8 mouse cellular contexts compared by ENCODE assay signal in genomic region chr15:89452906-89453864, GRCm38 (mm10). TPM values are rescaled to one million over a fixed set of nuclear protein-coding genes. Genes with fewer than 3 reads are reported as not detected.
DNase-seq lines count a peak whose midpoint lies in the region; ATAC-seq and TF ChIP-seq lines count a peak whose summit lies in the region.

No protein-coding gene starts in this region.

- peak overlapping the region; percentile 81 for H3K4me3 ChIP-seq in E14TG2a.4 (replicated peaks; ENCODE audit: low read length)
- H3K4me3 ChIP-seq in forebrain, embryonic 15.5 days = peak overlapping the region; percentile 93
- H3K4me3 ChIP-seq in hindbrain, embryonic 16.5 days (ENCODE audit: low read length) = peak overlapping the region; percentile 48
- H3K4me3 ChIP-seq in liver, embryonic 12.5 days = peak overlapping the region; percentile 47; the same call in 1 of the 2 replicates
- peak overlapping the region; percentile 76 for H3K4me3 ChIP-seq in midbrain, postnatal 0 days (ENCODE audit: low read depth, low read length)

- peaks cover 33% of the 10 kb centered on the region for H3K4me1 ChIP-seq in E14TG2a.4 (replicated peaks; ENCODE audit: low read depth, low read length)
- peaks cover 24% of the 10 kb centered on the region for H3K4me1 ChIP-seq in forebrain, embryonic 15.5 days
- peaks cover 21% of the 10 kb centered on the region for H3K4me1 ChIP-seq in hindbrain, embryonic 16.5 days (ENCODE audit: control insufficient read depth, insufficient read depth, low read depth, low read length)
- peaks cover 12% of the 10 kb centered on the region for H3K4me1 ChIP-seq in liver, embryonic 12.5 days
- peaks cover 16% of the 10 kb centered on the region for H3K4me1 ChIP-seq in midbrain, postnatal 0 days (ENCODE audit: insufficient read depth, low read length)

- DNase-seq in adipocyte (ENCODE audit: low spot score) = peak; percentile 44
- peak; percentile 48 for DNase-seq in midbrain, postnatal 0 days (ENCODE audit: low spot score)
- peak; percentile 60 for DNase-seq in urinary bladder, postnatal 25 days (ENCODE audit: low spot score)
- no peak for DNase-seq in frontal cortex, postnatal 10 days (ENCODE audit: low spot score in 2 of 2)

- H3K9ac ChIP-seq in forebrain, embryonic 15.5 days (replicated peaks) = peak overlapping the region; percentile 83
- peak overlapping the region; percentile 65 for H3K9ac ChIP-seq in hindbrain, embryonic 16.5 days (ENCODE audit: low read depth, low read length)
- H3K9ac ChIP-seq in liver, embryonic 12.5 days = no peak overlapping the region
- H3K9ac ChIP-seq in midbrain, postnatal 0 days (replicated peaks; ENCODE audit: low read length, poor library complexity, severe bottlenecking) = peak overlapping the region; percentile 85

- whole genome bisulfite sequencing in forebrain, embryonic 15.5 days = 5% methylated on average over 24 of the region's 24 CpGs
- WGBS in hindbrain, embryonic 16.5 days = 4% methylated on average over 24 of the region's 24 CpGs
- WGBS in liver, embryonic 12.5 days (ENCODE audit: insufficient replicate concordance) = 5% methylated on average over 24 of the region's 24 CpGs
- 4% methylated on average over 24 of the region's 24 CpGs for WGBS in midbrain, postnatal 0 days

- no peak for TF ChIP-seq CTCF in E14TG2a.4 (conservative IDR thresholded peaks at IDR 0.05; ENCODE audit: low read length)
- TF ChIP-seq CTCF in midbrain, postnatal 0 days (IDR thresholded peaks at IDR 0.05) = no peak

- peak overlapping the region; percentile 88 for H3K4me2 ChIP-seq in forebrain, embryonic 15.5 days (replicated peaks)
- H3K4me2 ChIP-seq in hindbrain, embryonic 16.5 days (ENCODE audit: low read length) = peak overlapping the region; percentile 79
- peak overlapping the region; percentile 72 for H3K4me2 ChIP-seq in liver, embryonic 12.5 days
- peak overlapping the region; percentile 95 for H3K4me2 ChIP-seq in midbrain, postnatal 0 days (ENCODE audit: low read depth, low read length, poor library complexity, severe bottlenecking)

- ATAC-seq in forebrain, embryonic 15.5 days (replicated peaks) = peak; percentile 78
- peak; percentile 80 for ATAC-seq in hindbrain, embryonic 16.5 days
- peak; percentile 33; the same call in 1 of the 2 replicates for ATAC-seq in liver, embryonic 12.5 days
- peak; percentile 81 for ATAC-seq in midbrain, postnatal 0 days (ENCODE audit: low FRiP score)

- no peaks in the 10 kb centered on the region for H3K9me3 ChIP-seq in E14TG2a.4 (ENCODE audit: low read length)
- no peaks in the 10 kb centered on the region for H3K9me3 ChIP-seq in forebrain, embryonic 15.5 days
- no peaks in the 10 kb centered on the region for H3K9me3 ChIP-seq in hindbrain, embryonic 16.5 days (ENCODE audit: control insufficient read depth, low read length)
- H3K9me3 ChIP-seq in liver, embryonic 12.5 days (replicated peaks) = no peaks in the 10 kb centered on the region
- no peaks in the 10 kb centered on the region for H3K9me3 ChIP-seq in midbrain, postnatal 0 days (ENCODE audit: low read length)

- H3K27me3 ChIP-seq in E14TG2a.4 (ENCODE audit: insufficient read depth, low read length) = peaks cover 92% of the 10 kb centered on the region
- no peaks in the 10 kb centered on the region; the same call in 1 of the 2 replicates for H3K27me3 ChIP-seq in forebrain, embryonic 15.5 days
- H3K27me3 ChIP-seq in hindbrain, embryonic 16.5 days (replicated peaks; ENCODE audit: control insufficient read depth, insufficient read depth, low read length) = no peaks in the 10 kb centered on the region
- peaks cover 89% of the 10 kb centered on the region for H3K27me3 ChIP-seq in liver, embryonic 12.5 days (replicated peaks)
- no peaks in the 10 kb centered on the region for H3K27me3 ChIP-seq in midbrain, postnatal 0 days (ENCODE audit: insufficient read depth, low read length)

- peak overlapping the region; percentile 81 for H3K27ac ChIP-seq in forebrain, embryonic 15.5 days (replicated peaks)
- H3K27ac ChIP-seq in hindbrain, embryonic 16.5 days (ENCODE audit: low read depth, low read length) = peak overlapping the region; percentile 68
- H3K27ac ChIP-seq in liver, embryonic 12.5 days = no peak overlapping the region
- peak overlapping the region; percentile 90 for H3K27ac ChIP-seq in midbrain, postnatal 0 days (ENCODE audit: low read depth, low read length)

- peaks cover 3% of the 10 kb centered on the region; the same call in 1 of the 2 replicates for H3K36me3 ChIP-seq in E14TG2a.4 (ENCODE audit: insufficient read depth, low read length)
- peaks cover 19% of the 10 kb centered on the region for H3K36me3 ChIP-seq in forebrain, embryonic 15.5 days
- peaks cover 19% of the 10 kb centered on the region for H3K36me3 ChIP-seq in hindbrain, embryonic 16.5 days (ENCODE audit: control insufficient read depth, insufficient read depth, low read length)
- H3K36me3 ChIP-seq in liver, embryonic 12.5 days = no peaks in the 10 kb centered on the region
- H3K36me3 ChIP-seq in midbrain, postnatal 0 days (ENCODE audit: insufficient read depth, low read length) = peaks cover 19% of the 10 kb centered on the region

RNA-seq across cellular contexts. Expression of gene Mapk8ip2, which starts 0.5 kb away (rescaled TPM):
- 65.0 and 68.2 TPM in 2 replicates for polyA plus RNA-seq in forebrain, embryonic 15.5 days (2015; fragmentation: Nextera tagmentation; extraction: Ambion mirVana)
- polyA plus RNA-seq in hindbrain, embryonic 16.5 days (2015; fragmentation: Nextera tagmentation; extraction: Ambion mirVana) = 84.5 and 88.1 TPM in 2 replicates
- polyA plus RNA-seq in liver, embryonic 12.5 days (2016; fragmentation: Nextera tagmentation; extraction: Ambion mirVana) = 0.05 and 0.13 TPM in 2 replicates
- total RNA-seq in midbrain, postnatal 0 days (2014; rRNA removed) = 100 and 110 TPM in 2 replicates
- polyA plus RNA-seq in midbrain, postnatal 0 days (2015; fragmentation: Nextera tagmentation; extraction: Ambion mirVana) = 68.0 and 68.8 TPM in 2 replicates

RNA-seq across cellular contexts. Expression of gene Chkb, which starts 23.5 kb away (rescaled TPM):
- 70.5 and 75.8 TPM in 2 replicates for polyA plus RNA-seq in forebrain, embryonic 15.5 days (2015; fragmentation: Nextera tagmentation; extraction: Ambion mirVana)
- polyA plus RNA-seq in hindbrain, embryonic 16.5 days (2015; fragmentation: Nextera tagmentation; extraction: Ambion mirVana) = 82.1 and 85.6 TPM in 2 replicates
- polyA plus RNA-seq in liver, embryonic 12.5 days (2016; fragmentation: Nextera tagmentation; extraction: Ambion mirVana) = 29.0 and 30.4 TPM in 2 replicates
- total RNA-seq in midbrain, postnatal 0 days (2014; rRNA removed) = 65.3 and 66.2 TPM in 2 replicates
- 101 and 103 TPM in 2 replicates for polyA plus RNA-seq in midbrain, postnatal 0 days (2015; fragmentation: Nextera tagmentation; extraction: Ambion mirVana)

RNA-seq across cellular contexts. Expression of gene Gm44502, which starts 23.7 kb away (rescaled TPM):
- 0.29 TPM in 1 of 2 replicates, not detected in the other for polyA plus RNA-seq in forebrain, embryonic 15.5 days (2015; fragmentation: Nextera tagmentation; extraction: Ambion mirVana)
- polyA plus RNA-seq in hindbrain, embryonic 16.5 days (2015; fragmentation: Nextera tagmentation; extraction: Ambion mirVana) = 0.11 TPM in 1 of 2 replicates, not detected in the other
- polyA plus RNA-seq in liver, embryonic 12.5 days (2016; fragmentation: Nextera tagmentation; extraction: Ambion mirVana) = not detected in 2 replicates
- total RNA-seq in midbrain, postnatal 0 days (2014; rRNA removed) = 0.85 and 0.93 TPM in 2 replicates
- not detected in 2 replicates for polyA plus RNA-seq in midbrain, postnatal 0 days (2015; fragmentation: Nextera tagmentation; extraction: Ambion mirVana)

RNA-seq across cellular contexts. Expression of gene C730034F03Rik, which starts 23.8 kb away (rescaled TPM):
- 5.5 and 6.4 TPM in 2 replicates for polyA plus RNA-seq in forebrain, embryonic 15.5 days (2015; fragmentation: Nextera tagmentation; extraction: Ambion mirVana)
- 5.3 and 5.9 TPM in 2 replicates for polyA plus RNA-seq in hindbrain, embryonic 16.5 days (2015; fragmentation: Nextera tagmentation; extraction: Ambion mirVana)
- polyA plus RNA-seq in liver, embryonic 12.5 days (2016; fragmentation: Nextera tagmentation; extraction: Ambion mirVana) = 2.1 and 2.3 TPM in 2 replicates
- 0.66 and 1.2 TPM in 2 replicates for total RNA-seq in midbrain, postnatal 0 days (2014; rRNA removed)
- 2.1 and 3.9 TPM in 2 replicates for polyA plus RNA-seq in midbrain, postnatal 0 days (2015; fragmentation: Nextera tagmentation; extraction: Ambion mirVana)

RNA-seq across cellular contexts. Expression of gene Arsa, which starts 24.0 kb away (rescaled TPM):
- polyA plus RNA-seq in forebrain, embryonic 15.5 days (2015; fragmentation: Nextera tagmentation; extraction: Ambion mirVana) = 23.6 and 23.8 TPM in 2 replicates
- 35.4 and 37.3 TPM in 2 replicates for polyA plus RNA-seq in hindbrain, embryonic 16.5 days (2015; fragmentation: Nextera tagmentation; extraction: Ambion mirVana)
- polyA plus RNA-seq in liver, embryonic 12.5 days (2016; fragmentation: Nextera tagmentation; extraction: Ambion mirVana) = 6.6 and 7.0 TPM in 2 replicates
- total RNA-seq in midbrain, postnatal 0 days (2014; rRNA removed) = 31.0 and 34.0 TPM in 2 replicates
- polyA plus RNA-seq in midbrain, postnatal 0 days (2015; fragmentation: Nextera tagmentation; extraction: Ambion mirVana) = 32.4 and 37.1 TPM in 2 replicates

Comparison
In these comparisons a context has a peak if more than half of its experiments do, and no peak if none do; other contexts are left out.
1. DNase-seq: peak in adipocyte (single experiment), midbrain, postnatal 0 days (single experiment) and urinary bladder, postnatal 25 days (single experiment); none in frontal cortex, postnatal 10 days (0 of 2).
2. RNA of gene Mapk8ip2, which starts 0.5 kb away (polyA plus RNA-seq): 84.5 to 88.1 TPM in hindbrain, embryonic 16.5 days, 68.0 to 68.8 TPM in midbrain, postnatal 0 days and 65.0 to 68.2 TPM in forebrain, embryonic 15.5 days; 0.05 to 0.13 TPM in liver, embryonic 12.5 days; every median in the first group is over 10 times any median in the second.
3. Peak in every context shown above with its lines, with median percentiles within 50 percentile points of each other: H3K4me3 ChIP-seq, ATAC-seq and H3K4me2 ChIP-seq.